Mouse (Mus musculus) lung, adult 2 months (tissue): ENCODE data around the gene Pnpo. TPM values are rescaled to one million over a fixed set of nuclear protein-coding genes. Genes with fewer than 3 reads are reported as not detected.

Experiments
- DNase-seq: peaks from one replicate; pipeline ENCODE4 v3.0.0; 2022
- H3K4me1 ChIP-seq: fragments of 200-500 bp; 2 replicates; pipeline ENCODE4 v1.6.1; 2011; ENCODE audit warnings: low read length; ENCODE audit not compliant: control insufficient read depth, insufficient read depth
- H3K4me3 ChIP-seq: fragments of 200-500 bp; replicated peaks from 2 replicates; pipeline ENCODE3; 2011; ENCODE audit warnings: low read depth, mild to moderate bottlenecking, control low read depth, low read length; ENCODE audit errors: extremely low read depth
- CTCF ChIP-seq: fragments of 200-500 bp; IDR thresholded peaks from 2 replicates; pipeline ENCODE4 v1.5.1; 2011; ENCODE audit warnings: mild to moderate bottlenecking, low read length, control low read depth; ENCODE audit not compliant: insufficient read depth
- POLR2A ChIP-seq: fragments of 200-500 bp; IDR thresholded peaks from 2 replicates; pipeline ENCODE4 v1.6.1; 2011; ENCODE audit warnings: low read depth, mild to moderate bottlenecking, control low read depth, low read length, borderline replicate concordance; ENCODE audit errors: extremely low read depth
- WGBS: fragments of 180-500 bp; shearing (Covaris S2); methylation state at CpG from one replicate; pipeline ENCODE4 v1.1.7; 2018; 5-methylcytosine and 5-hydroxymethylcytosine counted together
- polyA plus RNA-seq: library from polyadenylated mRNA; depleted of rRNA; stranded (reverse); fragments of >200 nt; gene quantifications from 2 replicates; pipeline ENCODE4 v1.2.3, GENCODE M21; 2012

Pnpo gene
- polyA plus RNA-seq, 1 experiment = 24.0 TPM

- under 1% methylated on average over 55 of the region's 55 CpGs for WGBS
- peak; percentile 79; the same call in 1 of the 2 replicates for TF ChIP-seq POLR2A
- TF ChIP-seq CTCF = peak; percentile 74
- Histone ChIP-seq H3K4me1 (peaks cover 5% of the 10 kb centered on the region; the same call in 1 of the 2 replicates), H3K4me3 (peak within 1 kb of the TSS; percentile 75)
- DNase-seq = peak; percentile 99
Measured at GRCm38 (mm10) chr11:96916044-96916884, 27.5 kb downstream of the Pnpo start, which contains the start of gene Cdk5rap3. Cdk5rap3 (minus strand) TSS chr11:96916496.

DNA sequence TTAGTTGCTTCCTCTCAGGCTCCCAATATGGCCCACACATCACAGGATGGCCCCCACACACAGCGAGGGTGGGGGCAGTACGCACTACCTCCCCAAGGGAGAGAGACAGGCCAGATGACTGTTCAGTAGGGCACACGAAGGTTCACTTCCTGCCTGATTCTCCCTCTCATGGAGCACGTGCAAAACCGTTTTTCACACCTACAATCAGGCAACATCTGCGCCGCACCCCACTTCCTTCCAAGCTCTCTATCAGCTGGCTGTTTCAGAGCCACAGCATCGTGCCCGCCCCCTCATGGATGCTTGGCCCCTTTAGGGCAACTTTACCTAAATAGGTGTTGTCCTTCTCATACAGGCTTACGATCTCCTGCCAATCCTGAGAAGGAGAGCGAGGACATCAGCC is 31.1 kb downstream of the Pnpo start:
- WGBS = 69% methylated on average over 11 of the region's 11 CpGs
- H3K4me3 ChIP-seq = no peak overlapping the region
- TF ChIP-seq POLR2A (no peak), CTCF (no peak)
- DNase-seq = no peak
- peaks cover 5% of the 10 kb centered on the region; the same call in 1 of the 2 replicates for H3K4me1 ChIP-seq

DNA sequence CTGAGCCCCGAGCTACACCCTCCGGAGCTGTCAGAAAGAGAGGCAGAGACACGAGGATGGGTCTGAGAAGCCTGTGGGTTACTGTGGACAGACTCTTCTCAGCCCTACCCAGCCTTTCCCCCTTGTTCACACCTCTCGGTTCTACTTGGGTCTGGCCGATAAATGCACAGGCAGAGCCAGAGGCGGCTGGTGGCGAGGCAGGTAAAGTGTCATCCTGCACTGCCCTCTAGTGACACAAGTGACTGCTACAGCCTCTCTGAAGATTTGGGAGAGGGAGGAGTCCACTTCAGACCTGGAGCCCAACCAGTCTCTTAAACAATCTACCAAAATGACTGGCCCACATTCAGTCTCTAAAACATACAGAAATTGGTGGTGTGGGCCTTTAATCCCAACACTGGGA is 33.8 kb downstream of the Pnpo start:
- Histone ChIP-seq H3K4me1 (peaks cover 2% of the 10 kb centered on the region; the same call in 1 of the 2 replicates), H3K4me3 (no peak overlapping the region)
- WGBS = 27% methylated on average over 7 of the region's 7 CpGs
- no peak for TF ChIP-seq POLR2A
- peak; percentile 79 for TF ChIP-seq CTCF
- peak; percentile 63 for DNase-seq

GRCm38 (mm10) chr11:96908594-96908993 is 35.2 kb downstream of the Pnpo start:
- DNase-seq = no peak
- peaks cover 2% of the 10 kb centered on the region; the same call in 1 of the 2 replicates for H3K4me1 ChIP-seq
- 94% methylated on average over 12 of the region's 12 CpGs for WGBS
- no peak overlapping the region for H3K4me3 ChIP-seq
- TF ChIP-seq POLR2A (no peak), CTCF (no peak)

DNA sequence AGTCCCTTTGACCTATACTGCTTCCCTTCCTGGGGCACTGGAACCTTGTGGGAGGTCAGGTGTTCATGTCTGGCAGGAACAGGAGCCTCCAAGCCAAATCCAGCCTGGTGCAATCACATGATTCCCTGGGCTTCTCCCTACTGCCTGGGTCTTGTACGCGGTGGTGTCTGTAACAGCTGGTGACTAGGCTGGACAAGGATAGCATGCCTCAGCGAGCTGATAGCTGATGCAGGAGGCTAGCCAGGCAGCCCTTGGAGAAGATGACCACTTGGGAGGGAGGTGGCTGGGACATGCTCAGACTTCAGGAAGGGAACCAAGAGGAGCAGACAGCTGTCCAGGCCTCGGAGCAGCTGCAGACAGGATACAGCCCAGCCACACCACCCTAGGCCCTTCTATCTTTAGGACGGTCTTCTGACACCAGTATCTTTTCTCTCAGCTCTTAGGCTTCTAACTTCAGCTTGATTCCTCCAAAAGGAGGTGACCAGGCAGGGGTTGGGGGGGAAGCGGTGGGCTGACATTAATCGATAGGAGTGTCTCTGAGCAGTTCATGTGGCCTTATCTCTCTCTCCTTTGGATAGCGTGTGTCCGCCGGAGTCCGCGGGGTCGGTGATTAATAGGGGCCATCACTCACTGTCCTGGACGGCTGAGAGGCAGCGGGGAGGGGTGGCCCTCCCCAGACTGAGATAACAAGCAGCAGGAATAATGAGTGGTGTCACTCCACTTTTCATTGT is 37.2 kb downstream of the Pnpo start:
- H3K4me3 ChIP-seq = no peak overlapping the region
- DNase-seq = no peak
- WGBS = 45% methylated on average over 15 of the region's 15 CpGs
- H3K4me1 ChIP-seq = peaks cover 2% of the 10 kb centered on the region; the same call in 1 of the 2 replicates
- TF ChIP-seq CTCF = no peak
- TF ChIP-seq POLR2A = no peak

GRCm38 (mm10) chr11:96902639-96903635 is 40.8 kb downstream of the Pnpo start:
- TF ChIP-seq CTCF (no peak), POLR2A (no peak)
- no peak for DNase-seq
- WGBS = 42% methylated on average over 16 of the region's 16 CpGs
- peaks cover 2% of the 10 kb centered on the region; the same call in 1 of the 2 replicates for H3K4me1 ChIP-seq
- H3K4me3 ChIP-seq = no peak overlapping the region

- Histone ChIP-seq H3K4me1 (no peaks in the 10 kb centered on the region; the same call in 1 of the 2 replicates), H3K4me3 (no peak overlapping the region)
- DNase-seq = no peak
- TF ChIP-seq CTCF (no peak), POLR2A (no peak)
- 73% methylated on average over 9 of the region's 9 CpGs for WGBS
Measured at GRCm38 (mm10) chr11:96901332-96901731, 42.5 kb downstream of the Pnpo start.

GRCm38 (mm10) chr11:96899449-96900306 is 44.1 kb downstream of the Pnpo start:
- DNase-seq = no peak
- no peaks in the 10 kb centered on the region; the same call in 1 of the 2 replicates for H3K4me1 ChIP-seq
- 54% methylated on average over 13 of the region's 13 CpGs for WGBS
- no peak overlapping the region for H3K4me3 ChIP-seq
- TF ChIP-seq CTCF (no peak), POLR2A (no peak)
